In genomic region chr15:81924933-81925332, GRCm38 (mm10) we compare ENCODE assay signal across 9 mouse cellular contexts. TPM values are rescaled to one million over a fixed set of nuclear protein-coding genes. Genes with fewer than 3 reads are reported as not detected.
DNase-seq lines count a peak whose midpoint lies in the region; ATAC-seq and TF ChIP-seq lines count a peak whose summit lies in the region.
"Had no signal": no experiment of that assay in that cellular context is flagged by ENCODE, and none has a peak within 500 bp of the region (broad histone marks: within the 10 kb centered on the region; RNA-seq: fewer than 3 reads in every experiment).

No protein-coding gene starts in this region.

- no peak for DNase-seq in testis, postnatal 14 days (ENCODE audit: low spot score)
- DNase-seq in liver, embryonic 11.5 days (ENCODE audit: low spot score), result no peak
- no peak for DNase-seq in stomach, postnatal 0 days (ENCODE audit: low spot score)
- DNase-seq in urinary bladder, postnatal 25 days (ENCODE audit: low spot score), result no peak
- no peak for DNase-seq in right cerebral cortex, postnatal 25 days
- DNase-seq in thymus, postnatal 10 days (ENCODE audit: low spot score in 2 of 2), result no peak
- DNase-seq: cerebellum, adult 11 months had no signal

- no peaks in the 10 kb centered on the region for H3K27me3 ChIP-seq in testis, adult 2 months (ENCODE audit: control insufficient read depth, insufficient read depth, low read length)
- H3K27me3 ChIP-seq in forebrain, embryonic 12.5 days, result no peaks in the 10 kb centered on the region
- no peaks in the 10 kb centered on the region for H3K27me3 ChIP-seq in liver, embryonic 11.5 days (replicated peaks; ENCODE audit: control insufficient read depth, insufficient read depth, low read length)
- no peaks in the 10 kb centered on the region for H3K27me3 ChIP-seq in stomach, postnatal 0 days (ENCODE audit: control insufficient read depth, insufficient read depth, low read length)

- no peaks in the 10 kb centered on the region; the same call in 1 of the 2 replicates for H3K36me3 ChIP-seq in testis, adult 2 months (ENCODE audit: control insufficient read depth, insufficient read depth, low read length)
- H3K36me3 ChIP-seq in forebrain, embryonic 12.5 days (replicated peaks), result 0 out of 2 replicates have a peak, but pooled peaks cover 10% of the 10 kb centered on the region
- peaks cover 4% of the 10 kb centered on the region; the same call in 1 of the 2 replicates for H3K36me3 ChIP-seq in liver, embryonic 11.5 days (ENCODE audit: control insufficient read depth, insufficient read depth, low read length)
- H3K36me3 ChIP-seq in stomach, postnatal 0 days (ENCODE audit: control insufficient read depth, insufficient read depth, low read length), result no peaks in the 10 kb centered on the region

- no peak overlapping the region for H3K27ac ChIP-seq in testis, adult 2 months (ENCODE audit: control insufficient read depth, insufficient read depth, low read depth, low read length)
- H3K27ac ChIP-seq in forebrain, embryonic 12.5 days, result no peak overlapping the region
- H3K27ac ChIP-seq in liver, embryonic 11.5 days (ENCODE audit: low read depth, low read length), result peak overlapping the region; percentile 77
- no peak overlapping the region for H3K27ac ChIP-seq in stomach, postnatal 0 days (replicated peaks)

- H3K4me1 ChIP-seq in testis, adult 2 months (ENCODE audit: control insufficient read depth, insufficient read depth, low read length), result peaks cover 17% of the 10 kb centered on the region
- peaks cover 32% of the 10 kb centered on the region for H3K4me1 ChIP-seq in forebrain, embryonic 12.5 days
- peaks cover 21% of the 10 kb centered on the region for H3K4me1 ChIP-seq in liver, embryonic 11.5 days (replicated peaks; ENCODE audit: control insufficient read depth, insufficient read depth, low read length)
- H3K4me1 ChIP-seq in stomach, postnatal 0 days (replicated peaks; ENCODE audit: control insufficient read depth, insufficient read depth), result 0 out of 2 replicates have a peak, but pooled peaks cover 8% of the 10 kb centered on the region

- no peaks in the 10 kb centered on the region for H3K9me3 ChIP-seq in forebrain, embryonic 12.5 days
- H3K9me3 ChIP-seq in liver, embryonic 11.5 days (ENCODE audit: control insufficient read depth, low read length), result no peaks in the 10 kb centered on the region
- no peaks in the 10 kb centered on the region for H3K9me3 ChIP-seq in stomach, postnatal 0 days (ENCODE audit: control insufficient read depth, low read length)

- 87% methylated on average over 11 of the region's 11 CpGs for WGBS in forebrain, embryonic 12.5 days
- 55% methylated on average over 11 of the region's 11 CpGs for WGBS in liver, embryonic 11.5 days
- 90% methylated on average over 11 of the region's 11 CpGs for WGBS in stomach, postnatal 0 days

- H3K4me2 ChIP-seq in forebrain, embryonic 12.5 days, result peak overlapping the region; percentile 98
- H3K4me2 ChIP-seq in liver, embryonic 11.5 days, result peak overlapping the region; percentile 99
- peak overlapping the region; percentile 91 for H3K4me2 ChIP-seq in stomach, postnatal 0 days (replicated peaks; ENCODE audit: low read depth)

- H3K9ac ChIP-seq in forebrain, embryonic 12.5 days, result peak overlapping the region; percentile 84; the same call in 1 of the 2 replicates
- peak overlapping the region; percentile 87 for H3K9ac ChIP-seq in liver, embryonic 11.5 days (ENCODE audit: low read depth, low read length)
- no peak overlapping the region for H3K9ac ChIP-seq in stomach, postnatal 0 days (ENCODE audit: low read length)

- no peak for TF ChIP-seq POLR2A in testis, adult 2 months (IDR thresholded peaks at IDR 0.05; ENCODE audit: control insufficient read depth, low read depth, low read length)

- no peak for TF ChIP-seq CTCF in testis, adult 2 months (IDR thresholded peaks at IDR 0.05; ENCODE audit: control insufficient read depth, insufficient read depth, insufficient replicate concordance, low read depth, low read length)
- TF ChIP-seq CTCF in stomach, postnatal 0 days (IDR thresholded peaks at IDR 0.05; ENCODE audit: low read depth), result no peak

- TF ChIP-seq EP300 in stomach, postnatal 0 days (optimal IDR thresholded peaks at IDR 0.05), result no peak

- no peak for ATAC-seq in forebrain, embryonic 12.5 days (ENCODE audit: low FRiP score)
- ATAC-seq in liver, embryonic 11.5 days (replicated peaks; ENCODE audit: low FRiP score), result peak; percentile 70
- no peak for ATAC-seq in stomach, postnatal 0 days (ENCODE audit: low FRiP score, low TSS enrichment)

- H3K4me3 ChIP-seq in testis, adult 2 months (ENCODE audit: control insufficient read depth, low read depth, low read length), result peak overlapping the region; percentile 77
- peak overlapping the region; percentile 77 for H3K4me3 ChIP-seq in forebrain, embryonic 12.5 days (replicated peaks)
- H3K4me3 ChIP-seq in liver, embryonic 11.5 days (ENCODE audit: low read depth, low read length), result peak overlapping the region; percentile 88
- H3K4me3 ChIP-seq in stomach, postnatal 0 days (ENCODE audit: low read depth, low read length), result peak overlapping the region; percentile 61; the same call in 1 of the 2 replicates

RNA-seq across cellular contexts. Expression of gene Polr3h, which starts 1.1 kb away (rescaled TPM):
- 11.9 and 12.9 TPM in 2 replicates for polyA plus RNA-seq in testis, adult 2 months (2012; rRNA removed)
- polyA plus RNA-seq in forebrain, embryonic 12.5 days (2016; fragmentation: Nextera tagmentation; extraction: Ambion mirVana), result 69.8 and 75.6 TPM in 2 replicates
- polyA plus RNA-seq in liver, embryonic 11.5 days (2014; fragmentation: Nextera tagmentation; extraction: Ambion mirVana), result 131 and 134 TPM in 2 replicates
- 65.6 and 66.4 TPM in 2 replicates for polyA plus RNA-seq in stomach, postnatal 0 days (2015; fragmentation: Nextera tagmentation; extraction: Ambion mirVana)

RNA-seq across cellular contexts. Expression of gene Csdc2, which starts 11.6 kb away (rescaled TPM):
- polyA plus RNA-seq in testis, adult 2 months (2012; rRNA removed), result 8.1 and 9.2 TPM in 2 replicates
- 35.8 and 39.9 TPM in 2 replicates for polyA plus RNA-seq in forebrain, embryonic 12.5 days (2016; fragmentation: Nextera tagmentation; extraction: Ambion mirVana)
- polyA plus RNA-seq in liver, embryonic 11.5 days (2014; fragmentation: Nextera tagmentation; extraction: Ambion mirVana), result 3.7 and 3.9 TPM in 2 replicates
- 9.5 and 9.7 TPM in 2 replicates for polyA plus RNA-seq in stomach, postnatal 0 days (2015; fragmentation: Nextera tagmentation; extraction: Ambion mirVana)

RNA-seq across cellular contexts. Expression of gene Pmm1, which starts 35.8 kb away (rescaled TPM):
- 12.1 and 13.8 TPM in 2 replicates for polyA plus RNA-seq in testis, adult 2 months (2012; rRNA removed)
- 42.0 and 44.0 TPM in 2 replicates for polyA plus RNA-seq in forebrain, embryonic 12.5 days (2016; fragmentation: Nextera tagmentation; extraction: Ambion mirVana)
- polyA plus RNA-seq in liver, embryonic 11.5 days (2014; fragmentation: Nextera tagmentation; extraction: Ambion mirVana), result 34.6 and 40.6 TPM in 2 replicates
- 32.2 and 35.8 TPM in 2 replicates for polyA plus RNA-seq in stomach, postnatal 0 days (2015; fragmentation: Nextera tagmentation; extraction: Ambion mirVana)

RNA-seq across cellular contexts. Expression of gene Aco2, which starts 52.8 kb away (rescaled TPM):
- 112 and 118 TPM in 2 replicates for polyA plus RNA-seq in testis, adult 2 months (2012; rRNA removed)
- polyA plus RNA-seq in forebrain, embryonic 12.5 days (2016; fragmentation: Nextera tagmentation; extraction: Ambion mirVana), result 184 and 185 TPM in 2 replicates
- polyA plus RNA-seq in liver, embryonic 11.5 days (2014; fragmentation: Nextera tagmentation; extraction: Ambion mirVana), result 177 and 185 TPM in 2 replicates
- 130 and 141 TPM in 2 replicates for polyA plus RNA-seq in stomach, postnatal 0 days (2015; fragmentation: Nextera tagmentation; extraction: Ambion mirVana)

RNA-seq across cellular contexts. Expression of gene Phf5a, which starts 53.2 kb away (rescaled TPM):
- 22.2 and 23.5 TPM in 2 replicates for polyA plus RNA-seq in testis, adult 2 months (2012; rRNA removed)
- 138 and 140 TPM in 2 replicates for polyA plus RNA-seq in forebrain, embryonic 12.5 days (2016; fragmentation: Nextera tagmentation; extraction: Ambion mirVana)
- polyA plus RNA-seq in liver, embryonic 11.5 days (2014; fragmentation: Nextera tagmentation; extraction: Ambion mirVana), result 224 and 237 TPM in 2 replicates
- polyA plus RNA-seq in stomach, postnatal 0 days (2015; fragmentation: Nextera tagmentation; extraction: Ambion mirVana), result 75.8 and 77.0 TPM in 2 replicates
